Mouse (Mus musculus) limb, embryonic 11.5 days (tissue): ENCODE results near the gene Myrfl. TPM values are rescaled to one million over a fixed set of nuclear protein-coding genes. Genes with fewer than 3 reads are reported as not detected.

Experiments
- ATAC-seq: fragments of 200-750 bp; cut with Nextera tagmentation; 2 replicates; pipeline ENCODE4 v1.8.0; 2017; ENCODE audit warnings: low read depth; ENCODE audit not compliant: insufficient number of reproducible peaks, low FRiP score, low TSS enrichment
- DNase-seq: peaks from one replicate; pipeline ENCODE4 v3.0.0-alpha.2; 2015; ENCODE audit warnings: low spot score
- H3K27ac ChIP-seq: fragments of 300-500 bp; sonication (generic); replicated peaks from 2 replicates; pipeline ENCODE4 v1.5.1; 2014; ENCODE audit warnings: low read depth, mild to moderate bottlenecking, low read length
- H3K27me3 ChIP-seq: fragments of 300-500 bp; sonication (generic); 2 replicates; pipeline ENCODE4 v1.6.1; 2014; ENCODE audit warnings: mild to moderate bottlenecking, low read length, mixed read lengths; ENCODE audit not compliant: control insufficient read depth, insufficient read depth
- H3K36me3 ChIP-seq: fragments of 300-500 bp; sonication (generic); 2 replicates; pipeline ENCODE4 v1.6.1; 2014; ENCODE audit warnings: mild to moderate bottlenecking, low read length, moderate library complexity, mixed read lengths; ENCODE audit not compliant: control insufficient read depth, insufficient read depth
- H3K4me1 ChIP-seq: fragments of 300-500 bp; sonication (generic); 2 replicates; pipeline ENCODE4 v1.6.1; 2014; ENCODE audit warnings: low read length, mixed read lengths; ENCODE audit not compliant: control insufficient read depth, insufficient read depth
- H3K4me2 ChIP-seq: fragments of 300-500 bp; sonication (generic); 2 replicates; pipeline ENCODE4 v1.6.1; 2014; ENCODE audit warnings: low read depth, mild to moderate bottlenecking, moderate library complexity; ENCODE audit not compliant: severe bottlenecking
- H3K4me3 ChIP-seq: fragments of 300-500 bp; sonication (generic); 2 replicates; pipeline ENCODE4 v1.5.1; 2014; ENCODE audit warnings: low read depth, low read length
- H3K9ac ChIP-seq: fragments of 300-500 bp; sonication (generic); 2 replicates; pipeline ENCODE4 v1.6.1; 2014; ENCODE audit warnings: mild to moderate bottlenecking, low read length
- H3K9me3 ChIP-seq: fragments of 300-500 bp; sonication (generic); 2 replicates; pipeline ENCODE4 v1.6.1; 2016; ENCODE audit warnings: low read length; ENCODE audit not compliant: control insufficient read depth
- WGBS: fragments of 180-500 bp; shearing (Covaris S2); extraction: QIAGEN DNeasy Blood & Tissue Kit; methylation state at CpG from one replicate; pipeline ENCODE4 v1.1.7; 2014; 5-methylcytosine and 5-hydroxymethylcytosine counted together
- polyA plus RNA-seq: library from polyadenylated mRNA; unstranded; fragments of >200 nt; fragmentation: Nextera tagmentation; extraction: Ambion mirVana; gene quantifications from 2 replicates; pipeline ENCODE4 v1.2.1, GENCODE M21; 2014

The Myrfl gene
- polyA plus RNA-seq, 1 experiment from 2014 or later: 0.07 TPM

- Histone ChIP-seq H3K4me1 (no peaks in the 10 kb centered on the region), H3K4me3 (no peak overlapping the region), H3K9me3 (no peaks in the 10 kb centered on the region), H3K4me2 (no peak overlapping the region), H3K27ac (no peak overlapping the region), H3K36me3 (no peaks in the 10 kb centered on the region), H3K9ac (no peak overlapping the region), H3K27me3 (no peaks in the 10 kb centered on the region)
- DNase-seq (no peak), ATAC-seq (no peak)
- 88% methylated on average over 9 of the region's 9 CpGs for WGBS
Measured at GRCm38 (mm10) chr10:116874490-116874889, 22.2 kb downstream of the Myrfl start.

GRCm38 (mm10) chr10:116872016-116872410 is 24.7 kb downstream of the Myrfl start:
- Histone ChIP-seq H3K9me3 (no peaks in the 10 kb centered on the region), H3K4me3 (no peak overlapping the region), H3K27ac (no peak overlapping the region), H3K27me3 (no peaks in the 10 kb centered on the region), H3K9ac (no peak overlapping the region), H3K4me1 (no peaks in the 10 kb centered on the region), H3K36me3 (no peaks in the 10 kb centered on the region), H3K4me2 (no peak overlapping the region)
- 78% methylated on average over 14 of the region's 14 CpGs for WGBS
- DNase-seq (no peak), ATAC-seq (no peak)

GRCm38 (mm10) chr10:116871329-116872015 is 25.2 kb downstream of the Myrfl start:
- ATAC-seq: no peak
- Histone ChIP-seq H3K9ac (no peak overlapping the region), H3K27ac (no peak overlapping the region), H3K4me3 (no peak overlapping the region), H3K4me1 (no peaks in the 10 kb centered on the region), H3K27me3 (no peaks in the 10 kb centered on the region), H3K9me3 (no peaks in the 10 kb centered on the region), H3K4me2 (no peak overlapping the region), H3K36me3 (no peaks in the 10 kb centered on the region)
- DNase-seq: no peak
- WGBS: 75% methylated on average over 12 of the region's 12 CpGs

GRCm38 (mm10) chr10:116870819-116871218 is 25.9 kb downstream of the Myrfl start:
- ATAC-seq: no peak
- H3K27ac ChIP-seq: no peak overlapping the region
- H3K27me3 ChIP-seq: no peaks in the 10 kb centered on the region
- no peak overlapping the region for H3K4me2 ChIP-seq
- WGBS: 84% methylated on average over 6 of the region's 6 CpGs
- H3K4me3 ChIP-seq: no peak overlapping the region
- no peak overlapping the region for H3K9ac ChIP-seq
- no peaks in the 10 kb centered on the region for H3K36me3 ChIP-seq
- no peaks in the 10 kb centered on the region for H3K9me3 ChIP-seq
- no peaks in the 10 kb centered on the region for H3K4me1 ChIP-seq
- no peak for DNase-seq

- Histone ChIP-seq H3K4me1 (0 out of 2 replicates have a peak, but pooled peaks cover 4% of the 10 kb centered on the region), H3K27ac (no peak overlapping the region), H3K27me3 (no peaks in the 10 kb centered on the region), H3K9ac (no peak overlapping the region), H3K4me3 (no peak overlapping the region), H3K4me2 (no peak overlapping the region), H3K9me3 (no peaks in the 10 kb centered on the region), H3K36me3 (no peaks in the 10 kb centered on the region)
- no peak for DNase-seq
- ATAC-seq: no peak
- WGBS: 83% methylated on average over 11 of the region's 11 CpGs
Measured at GRCm38 (mm10) chr10:116853159-116853845, 43.4 kb downstream of the Myrfl start.

- no peak overlapping the region for H3K27ac ChIP-seq
- H3K4me3 ChIP-seq: no peak overlapping the region
- peak; percentile 57; the same call in 1 of the 2 replicates for ATAC-seq
- H3K4me1 ChIP-seq: 0 out of 2 replicates have a peak, but pooled peaks cover 4% of the 10 kb centered on the region
- H3K9ac ChIP-seq: no peak overlapping the region
- WGBS: 23% methylated on average over 22 of the region's 22 CpGs
- no peaks in the 10 kb centered on the region for H3K36me3 ChIP-seq
- DNase-seq: peak; percentile 96
- peak overlapping the region; percentile 24; the same call in 1 of the 2 replicates for H3K4me2 ChIP-seq
- H3K27me3 ChIP-seq: no peaks in the 10 kb centered on the region
- H3K9me3 ChIP-seq: no peaks in the 10 kb centered on the region
Measured at GRCm38 (mm10) chr10:116848749-116849473, 47.8 kb downstream of the Myrfl start.

GRCm38 (mm10) chr10:116841551-116841950 is 55.2 kb downstream of the Myrfl start:
- Histone ChIP-seq H3K4me2 (no peak overlapping the region), H3K4me3 (no peak overlapping the region), H3K4me1 (no peaks in the 10 kb centered on the region), H3K9ac (no peak overlapping the region), H3K36me3 (no peaks in the 10 kb centered on the region), H3K9me3 (no peaks in the 10 kb centered on the region), H3K27ac (no peak overlapping the region), H3K27me3 (no peaks in the 10 kb centered on the region)
- ATAC-seq: no peak
- DNase-seq: no peak
- 82% methylated on average over 3 of the region's 3 CpGs for WGBS

- WGBS: 73% methylated on average over 6 of the region's 6 CpGs
- Histone ChIP-seq H3K9me3 (no peaks in the 10 kb centered on the region), H3K4me3 (no peak overlapping the region), H3K4me1 (peaks cover 4% of the 10 kb centered on the region; the same call in 1 of the 2 replicates), H3K36me3 (no peaks in the 10 kb centered on the region), H3K4me2 (no peak overlapping the region), H3K27me3 (no peaks in the 10 kb centered on the region), H3K9ac (no peak overlapping the region), H3K27ac (no peak overlapping the region)
- ATAC-seq: no peak
- no peak for DNase-seq
Measured at GRCm38 (mm10) chr10:116830676-116831075, 66.0 kb downstream of the Myrfl start.
